Mouse (Mus musculus) c-Kit-positive CD71-positive TER-119-negative erythroid progenitor cells, embryonic 14.5 days (primary cell): Measurements from ENCODE around the gene Clptm1l.

Source experiments
- DNase-seq: peaks from one replicate; pipeline ENCODE4 v3.0.0-alpha.2; 2013; ENCODE audit warnings: low read depth

The Clptm1l gene

GRCm38 (mm10) chr13:73603522-73604155 lies at the start of gene Clptm1l:
TSS of gene Clptm1l (plus strand) at chr13:73604006.
- DNase-seq, result peak; percentile 86

- DNase-seq, result no peak
These were observed 39.6 kb upstream of the Clptm1l start for GRCm38 (mm10) chr13:73564201-73564600.

GRCm38 (mm10) chr13:73575051-73575450 lies 28.8 kb upstream of the Clptm1l start:
- no peak for DNase-seq

GRCm38 (mm10) chr13:73577277-73577676 lies 26.5 kb upstream of the Clptm1l start:
- DNase-seq, result no peak

GRCm38 (mm10) chr13:73591488-73591887 lies 12.3 kb upstream of the Clptm1l start:
- DNase-seq, result no peak

- DNase-seq, result no peak
These were observed 11.3 kb upstream of the Clptm1l start for GRCm38 (mm10) chr13:73592546-73592945.

- no peak for DNase-seq
These were observed 7.5 kb upstream of the Clptm1l start for GRCm38 (mm10) chr13:73596276-73596675.

- no peak for DNase-seq
These were observed 3.6 kb upstream of the Clptm1l start for GRCm38 (mm10) chr13:73600217-73600616.

GRCm38 (mm10) chr13:73603046-73603445 lies 760 bp upstream of the Clptm1l start:
- DNase-seq, result no peak

- peak; percentile 21 for DNase-seq
These were observed 551 bp downstream of the Clptm1l start for GRCm38 (mm10) chr13:73604156-73604957.

- no peak for DNase-seq
These were observed 14.6 kb downstream of the Clptm1l start for GRCm38 (mm10) chr13:73618406-73618805.

GRCm38 (mm10) chr13:73620637-73621036 lies 16.8 kb downstream of the Clptm1l start:
- DNase-seq, result peak; percentile 13

GRCm38 (mm10) chr13:73626410-73626744 lies 22.6 kb downstream of the Clptm1l start:
- DNase-seq, result no peak

GRCm38 (mm10) chr13:73626745-73627549 lies 23.1 kb downstream of the Clptm1l start, which contains the start of gene Tert:
TSS of gene Tert (plus strand) at chr13:73626911.
- peak; percentile 9 for DNase-seq

- DNase-seq, result no peak
These were observed 24.8 kb downstream of the Clptm1l start for GRCm38 (mm10) chr13:73628586-73629113.

- DNase-seq, result no peak
These were observed 28.0 kb downstream of the Clptm1l start for GRCm38 (mm10) chr13:73631837-73632236.

GRCm38 (mm10) chr13:73637826-73638225 lies 34.0 kb downstream of the Clptm1l start:
- no peak for DNase-seq

GRCm38 (mm10) chr13:73641296-73641695 lies 37.5 kb downstream of the Clptm1l start:
- no peak for DNase-seq

GRCm38 (mm10) chr13:73646397-73647087 lies 42.7 kb downstream of the Clptm1l start:
- DNase-seq, result peak; percentile 15

- no peak for DNase-seq
These were observed 49.5 kb downstream of the Clptm1l start for GRCm38 (mm10) chr13:73653266-73653665.

GRCm38 (mm10) chr13:73654976-73655375 lies 51.2 kb downstream of the Clptm1l start:
- no peak for DNase-seq

- no peak for DNase-seq
These were observed 55.1 kb downstream of the Clptm1l start for GRCm38 (mm10) chr13:73658953-73659352.
